Mouse (Mus musculus) cerebellum, adult 2 months (tissue): Measurements from ENCODE around the gene Foxp1.

ENCODE experiments used
- CTCF ChIP-seq: fragments of 200-500 bp; IDR thresholded peaks from 2 replicates; pipeline ENCODE4 v1.5.1; 2011; ENCODE audit warnings: low read depth, mild to moderate bottlenecking, control low read depth, low read length, moderate library complexity, borderline replicate concordance; ENCODE audit not compliant: insufficient read depth
- POLR2A ChIP-seq: fragments of 200-500 bp; IDR thresholded peaks from 2 replicates; pipeline ENCODE4 v1.6.1; 2011; ENCODE audit warnings: low read length, control low read depth, borderline replicate concordance; ENCODE audit not compliant: insufficient read depth

DNA sequence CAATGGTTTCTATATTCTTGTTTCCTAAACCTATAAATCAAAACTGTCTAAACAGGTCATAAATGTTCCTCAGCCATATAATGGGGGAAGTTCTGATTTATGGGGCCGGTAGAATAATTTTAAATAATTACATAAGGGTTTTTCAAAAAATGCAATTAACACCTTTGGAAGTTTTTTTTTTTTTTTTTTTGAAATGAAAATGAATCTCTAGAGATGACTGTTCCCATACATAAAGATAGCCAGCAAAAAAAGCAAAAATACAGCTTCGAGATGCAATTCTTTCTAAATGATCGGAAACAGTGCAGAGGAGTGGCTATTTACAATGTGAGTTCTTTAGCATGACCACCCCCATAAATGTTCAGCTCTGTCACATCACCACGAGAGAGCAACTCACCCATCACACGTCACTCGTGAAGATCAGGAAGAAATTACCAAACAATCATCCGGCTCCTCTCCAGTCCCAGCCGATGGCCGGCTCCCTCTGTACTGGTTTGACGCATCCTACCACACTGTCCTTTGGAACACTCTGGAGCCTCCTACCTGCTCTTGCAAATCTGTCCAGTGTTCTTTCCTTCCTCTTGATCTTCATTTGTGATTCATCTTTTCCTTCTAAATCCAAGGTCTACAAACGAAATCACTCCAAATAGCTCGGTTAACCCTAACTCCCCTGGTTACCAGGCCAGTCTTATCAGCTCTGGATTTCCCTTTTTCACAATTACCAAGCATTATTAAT lies 478.4 kb downstream of the Foxp1 start:
- TF ChIP-seq CTCF (no peak), POLR2A (no peak)
